Mouse (Mus musculus) cerebellum, adult 11-12 months (tissue): Measurements from ENCODE around the gene Sh3pxd2a.

Experiments used
- DNase-seq: peaks from one replicate; pipeline ENCODE4 v3.0.0; 2022

Sh3pxd2a gene

GRCm38 (mm10) chr19:47304170-47304745 is 159.9 kb downstream of the Sh3pxd2a start:
- peak; percentile 81 for DNase-seq

- DNase-seq: no peak
These were observed 161.1 kb downstream of the Sh3pxd2a start for GRCm38 (mm10) chr19:47303128-47303527.

GRCm38 (mm10) chr19:47302191-47302852 is 161.9 kb downstream of the Sh3pxd2a start:
- DNase-seq: no peak

- DNase-seq: no peak
These were observed 162.7 kb downstream of the Sh3pxd2a start for GRCm38 (mm10) chr19:47301303-47302190.

- DNase-seq: no peak
These were observed 166.1 kb downstream of the Sh3pxd2a start for GRCm38 (mm10) chr19:47298100-47298499.

GRCm38 (mm10) chr19:47292451-47292951 is 171.7 kb downstream of the Sh3pxd2a start:
- DNase-seq: peak; percentile 87

GRCm38 (mm10) chr19:47291307-47292080 is 172.7 kb downstream of the Sh3pxd2a start:
- DNase-seq: no peak

GRCm38 (mm10) chr19:47286886-47287450 is 177.2 kb downstream of the Sh3pxd2a start:
- no peak for DNase-seq

- no peak for DNase-seq
These were observed 178.6 kb downstream of the Sh3pxd2a start for GRCm38 (mm10) chr19:47285581-47285980.

- no peak for DNase-seq
These were observed 181.4 kb downstream of the Sh3pxd2a start for GRCm38 (mm10) chr19:47282688-47283215.

- peak; percentile 49 for DNase-seq
These were observed 182.1 kb downstream of the Sh3pxd2a start for GRCm38 (mm10) chr19:47282050-47282454.

GRCm38 (mm10) chr19:47280894-47281293 is 183.3 kb downstream of the Sh3pxd2a start:
- no peak for DNase-seq

- DNase-seq: peak; percentile 95
These were observed 184.2 kb downstream of the Sh3pxd2a start for GRCm38 (mm10) chr19:47279788-47280532.

GRCm38 (mm10) chr19:47279372-47279771 is 184.8 kb downstream of the Sh3pxd2a start:
- no peak for DNase-seq

GRCm38 (mm10) chr19:47276730-47277129 is 187.5 kb downstream of the Sh3pxd2a start:
- no peak for DNase-seq

- no peak for DNase-seq
These were observed 193.7 kb downstream of the Sh3pxd2a start for GRCm38 (mm10) chr19:47270520-47270919.

GRCm38 (mm10) chr19:47269729-47270128 is 194.5 kb downstream of the Sh3pxd2a start:
- DNase-seq: no peak

- DNase-seq: no peak
These were observed 197.1 kb downstream of the Sh3pxd2a start for GRCm38 (mm10) chr19:47267066-47267465.

GRCm38 (mm10) chr19:47266070-47266801 is 198.0 kb downstream of the Sh3pxd2a start:
- peak; percentile 55 for DNase-seq

- DNase-seq: peak; percentile 79
These were observed 199.7 kb downstream of the Sh3pxd2a start for GRCm38 (mm10) chr19:47264322-47265092.
